Mouse (Mus musculus): ENCODE measurements around the gene Ctnnd2.

- no peak for TF ChIP-seq POLR2A (IDR thresholded peaks at IDR 0.05; ENCODE audit: borderline replicate concordance, control insufficient read depth, low read depth, low read length)
- TF ChIP-seq CTCF (IDR thresholded peaks at IDR 0.05; ENCODE audit: control insufficient read depth, insufficient read depth, low read length), result no peak
These were observed 735.6 kb downstream of the Ctnnd2 start for GRCm38 (mm10) chr15:30908027-30908426.
